Mouse (Mus musculus) liver, postnatal 0 days (tissue): ENCODE measurements at regions not wholly inside any gene's neighbourhood (a gene's known extent, or its start where the extent isn't known, plus 50 kb on each side); places are given as distances from the start of the nearest gene placed in this dataset.

Experiments
- CTCF ChIP-seq: sonication (generic); IDR thresholded peaks from 2 replicates; pipeline ENCODE4 v1.5.1; 2016; ENCODE audit warnings: antibody characterized with exemption, low read depth
- EP300 ChIP-seq: IDR thresholded peaks from 2 replicates; pipeline ENCODE4 v1.6.1; 2016; ENCODE audit warnings: antibody characterized with exemption, low read depth, mild to moderate bottlenecking

- TF ChIP-seq CTCF (no peak), EP300 (no peak)
Measured at GRCm38 (mm10) chr13:72816856-72817255, 188.2 kb downstream of the Irx2 start.
